Mouse (Mus musculus): Measurements from ENCODE around the gene Edil3.

Gene Edil3

DNA sequence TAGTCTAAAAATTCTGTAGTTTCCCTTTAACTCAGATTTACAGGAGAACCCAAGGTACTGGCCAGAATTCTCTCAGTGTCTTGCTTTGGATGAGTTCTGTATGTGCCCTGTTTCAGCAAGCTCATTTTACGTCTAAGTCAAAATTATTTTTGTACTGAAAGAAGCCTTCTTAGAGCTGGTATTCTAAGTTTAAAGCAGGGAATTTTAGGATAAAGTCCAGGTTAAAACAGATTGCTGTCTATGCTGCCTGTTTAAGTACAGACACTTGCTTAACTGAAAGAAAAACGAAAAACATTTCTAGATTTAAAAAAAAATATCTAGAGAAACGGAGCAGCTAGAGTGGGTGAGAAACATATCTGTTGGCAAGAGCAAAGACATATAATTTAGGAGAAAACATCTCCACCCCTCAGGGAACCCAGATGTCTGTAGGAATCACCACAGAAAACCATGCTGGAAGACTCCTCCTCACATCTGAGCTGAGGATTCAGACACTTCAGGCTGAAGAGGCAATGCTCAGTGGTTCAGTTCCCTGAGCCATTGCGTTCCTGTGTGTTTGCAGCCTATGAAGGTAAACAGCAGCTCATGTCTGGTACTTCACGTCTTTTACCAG is 465.5 kb downstream of the Edil3 start:
- DNase-seq, result peak; percentile 14

GRCm38 (mm10) chr13:89288201-89288600 is 466.9 kb downstream of the Edil3 start:
- no peak for DNase-seq

DNA sequence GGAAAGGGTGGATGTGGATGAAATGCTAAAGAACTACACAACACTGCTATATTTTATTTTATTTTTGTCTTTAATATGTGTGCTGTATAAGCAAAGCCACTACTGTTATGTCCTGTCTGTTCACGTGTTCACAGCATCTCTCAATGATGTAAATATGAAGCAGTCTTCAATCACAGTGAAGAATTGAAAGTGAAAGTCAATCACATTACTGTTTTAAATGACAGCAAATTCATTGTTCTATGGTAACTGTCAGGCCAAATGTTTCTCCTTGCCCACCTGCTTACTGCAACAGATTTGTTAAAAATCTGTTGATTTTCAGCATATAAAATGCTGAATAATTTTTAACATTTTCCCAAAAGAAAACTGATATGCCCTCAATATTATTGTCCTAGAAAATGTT is 499.9 kb downstream of the Edil3 start:
- DNase-seq, result no peak

- peak; percentile 34 for DNase-seq
These were observed 503.0 kb downstream of the Edil3 start for GRCm38 (mm10) chr13:89324282-89324681.

GRCm38 (mm10) chr13:89334494-89334893 is 513.2 kb downstream of the Edil3 start:
- DNase-seq, result no peak

DNA sequence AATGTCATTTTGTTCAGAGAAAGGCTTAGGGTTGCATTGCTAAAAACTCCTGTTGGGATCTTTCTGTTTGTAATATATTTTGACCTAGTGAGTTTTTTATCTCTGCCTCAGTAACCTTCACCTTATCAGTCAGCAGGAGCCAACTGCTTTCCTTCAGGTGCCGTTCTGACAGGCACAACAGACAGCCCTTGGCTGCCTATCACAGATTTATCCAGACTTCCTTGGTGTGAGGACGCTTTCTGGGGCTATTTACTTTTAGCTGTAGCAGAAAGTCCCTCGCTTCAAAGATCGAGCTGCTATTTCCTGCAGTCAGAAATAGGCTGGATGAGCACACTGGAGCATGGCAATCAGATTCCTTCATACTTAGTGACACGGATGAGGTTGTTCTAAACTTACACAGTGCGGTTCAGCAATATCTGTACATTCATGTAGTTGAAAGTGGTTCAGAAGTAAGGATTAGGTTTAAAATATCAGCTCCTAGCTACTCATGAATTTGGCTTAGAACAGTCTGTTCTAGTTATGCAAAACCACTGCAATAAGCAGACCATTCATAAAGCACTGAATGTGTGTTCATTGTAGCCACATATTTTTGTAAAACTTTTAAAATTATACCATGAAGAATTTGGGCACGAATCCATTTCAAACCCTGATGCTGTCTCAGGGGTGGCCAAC is 514.8 kb downstream of the Edil3 start:
- no peak for DNase-seq

- DNase-seq, result no peak
These were observed 517.8 kb downstream of the Edil3 start for GRCm38 (mm10) chr13:89339055-89339454.

DNA sequence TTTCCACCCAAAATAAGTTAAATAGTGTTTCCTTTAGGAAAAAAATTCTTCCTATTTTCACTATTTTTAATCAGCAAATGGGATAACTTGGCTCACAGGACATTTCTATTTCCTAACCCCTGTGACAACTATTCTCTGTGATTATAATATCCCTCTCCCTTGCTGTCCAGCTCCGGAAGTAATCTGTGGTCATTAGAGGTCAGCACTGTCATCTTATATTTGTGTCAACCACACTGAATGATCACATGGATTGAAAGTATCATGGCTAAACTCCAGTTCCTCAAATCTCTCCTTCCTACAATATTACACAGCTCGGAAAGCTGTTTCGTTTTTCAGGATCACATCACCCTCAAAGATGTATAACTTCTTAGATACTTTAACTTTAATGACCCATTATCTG is 518.5 kb downstream of the Edil3 start:
- DNase-seq, result no peak

- no peak for DNase-seq
These were observed 534.0 kb downstream of the Edil3 start for GRCm38 (mm10) chr13:89355234-89355633.

DNA sequence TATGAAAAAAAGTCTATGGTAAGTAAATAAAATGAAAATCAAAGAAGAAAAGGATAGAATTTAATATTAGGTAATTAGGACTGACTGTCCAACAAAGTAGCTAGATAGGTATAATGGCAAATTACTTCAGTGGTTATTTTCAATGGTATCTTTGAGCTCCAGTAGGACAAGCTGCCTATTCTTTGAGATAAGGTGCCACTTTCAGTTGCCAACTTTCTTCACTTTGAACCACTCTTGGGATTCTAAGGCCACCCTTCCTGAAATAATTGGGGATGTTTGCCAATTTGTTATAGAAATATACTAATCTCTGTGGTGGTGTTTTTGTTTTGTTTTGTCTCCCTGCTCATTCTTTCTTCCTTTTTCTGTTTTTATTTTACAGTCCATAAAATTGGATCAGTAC is 537.1 kb downstream of the Edil3 start:
- DNase-seq, result no peak

DNA sequence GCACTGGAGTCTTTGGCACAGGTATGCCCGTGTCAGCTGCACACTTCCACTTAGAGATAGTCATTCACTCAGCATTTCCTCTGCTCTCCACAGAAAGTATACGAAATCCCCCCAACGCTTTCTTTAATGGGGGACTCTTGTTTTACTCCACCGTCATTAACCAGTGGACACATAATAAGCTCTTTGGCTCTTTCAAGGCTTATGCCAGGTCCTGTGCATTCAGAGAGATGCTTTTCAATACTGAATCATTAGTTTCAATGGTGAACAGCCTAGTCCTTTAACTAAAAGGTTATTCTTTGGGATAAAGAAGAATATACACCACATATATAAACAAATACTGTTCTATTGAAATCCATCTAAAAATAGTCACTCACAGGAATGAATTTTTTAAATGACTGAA is 541.0 kb downstream of the Edil3 start:
- DNase-seq, result no peak

DNA sequence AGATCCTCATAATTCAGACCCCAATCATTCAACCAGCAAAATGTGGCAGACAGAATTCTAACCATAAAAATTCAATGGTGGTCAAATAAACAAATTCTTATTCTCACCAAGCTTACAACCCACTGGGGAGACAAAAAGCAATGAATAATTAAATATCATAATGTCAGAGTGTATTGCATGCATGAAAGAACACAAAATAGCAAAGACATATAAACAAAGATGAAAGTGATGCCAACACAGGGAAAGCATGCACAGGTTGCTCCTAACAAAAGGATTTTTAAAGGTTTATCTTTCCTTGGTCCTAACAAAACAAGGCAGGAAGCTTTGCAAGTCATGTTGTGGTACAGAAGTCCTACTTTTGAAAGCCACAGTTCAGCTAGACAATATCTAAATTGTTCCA is 550.0 kb downstream of the Edil3 start:
- DNase-seq, result no peak

DNA sequence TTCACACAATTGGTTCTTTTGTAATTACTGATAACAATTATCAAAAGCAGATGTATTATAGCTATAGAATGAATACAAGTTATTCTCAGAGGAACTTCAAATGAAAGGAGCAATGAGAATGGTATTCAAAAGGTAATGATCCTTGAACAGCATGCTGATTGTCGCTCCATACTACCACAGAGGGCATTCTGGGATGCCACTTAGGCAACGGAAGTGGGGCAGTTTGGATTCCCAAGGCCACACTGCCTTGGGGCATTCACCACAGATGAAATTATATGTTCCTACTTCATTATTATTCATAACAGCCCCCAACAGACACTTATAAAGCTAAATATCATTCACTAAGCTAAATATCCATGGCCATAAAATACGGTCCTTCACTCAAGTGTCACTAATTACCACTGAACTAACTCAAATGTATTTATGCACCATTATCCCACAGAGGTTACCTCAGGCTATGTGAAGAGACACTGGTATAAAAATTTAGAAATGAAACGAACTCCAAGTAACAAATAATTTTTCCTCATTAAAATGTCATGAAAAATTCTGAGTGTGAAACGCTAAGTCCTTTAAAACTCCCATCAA is 550.5 kb downstream of the Edil3 start:
- DNase-seq, result no peak
